Mouse (Mus musculus) cortical plate, adult 2 months (tissue): ENCODE results near the gene Pla2g7. TPM values are rescaled to one million over a fixed set of nuclear protein-coding genes. Genes with fewer than 3 reads are reported as not detected.

Experiments
- H3K27ac ChIP-seq: fragments of 200-500 bp; 2 replicates; pipeline ENCODE4 v1.5.1; 2012; ENCODE audit warnings: low read length, control low read depth, inconsistent platforms; ENCODE audit not compliant: insufficient read depth
- H3K4me1 ChIP-seq: fragments of 200-500 bp; 2 replicates; pipeline ENCODE4 v1.6.1; 2011; ENCODE audit warnings: low read length; ENCODE audit not compliant: control insufficient read depth, insufficient read depth
- H3K4me3 ChIP-seq: fragments of 200-500 bp; 2 replicates; pipeline ENCODE4 v1.5.1; 2011; ENCODE audit warnings: mild to moderate bottlenecking, low read length, control low read depth; ENCODE audit not compliant: insufficient read depth
- CTCF ChIP-seq: fragments of 200-500 bp; IDR thresholded peaks from 2 replicates; pipeline ENCODE4 v1.5.1; 2011; ENCODE audit warnings: mild to moderate bottlenecking, control low read depth, low read length; ENCODE audit not compliant: insufficient read depth; ENCODE audit errors: extremely low read depth
- POLR2A ChIP-seq: fragments of 200-500 bp; IDR thresholded peaks from 2 replicates; pipeline ENCODE4 v1.6.1; 2011; ENCODE audit warnings: mild to moderate bottlenecking, low read length, control low read depth; ENCODE audit not compliant: insufficient read depth; ENCODE audit errors: extremely low read depth
- polyA plus RNA-seq: library from polyadenylated mRNA; depleted of rRNA; stranded (reverse); fragments of >200 nt; gene quantifications from 2 replicates; pipeline ENCODE4 v1.2.3, GENCODE M21; 2012; rRNA removed

Gene Pla2g7
- polyA plus RNA-seq, 1 experiment, result 139 TPM

DNA sequence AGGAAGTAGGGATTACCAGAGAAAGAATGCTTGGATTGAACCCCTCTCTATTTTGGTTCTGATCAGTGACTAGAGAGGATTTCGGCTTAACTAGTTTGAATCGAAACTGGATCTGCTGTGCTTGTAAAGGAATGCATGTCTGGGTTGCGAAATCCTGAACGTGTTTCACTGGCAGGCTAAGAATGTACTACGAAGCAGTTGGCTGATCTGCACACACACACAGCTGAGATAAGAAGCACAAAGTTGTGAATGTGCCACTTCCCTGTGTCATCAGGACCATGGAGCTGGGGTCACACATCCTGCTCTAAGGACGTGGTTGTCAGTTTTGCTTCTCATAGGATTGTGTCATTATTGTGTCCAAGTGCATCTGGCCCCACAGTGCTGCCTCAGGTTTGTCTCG is 76.5 kb downstream of the Pla2g7 start:
- Histone ChIP-seq H3K4me1 (no peaks in the 10 kb centered on the region), H3K4me3 (no peak overlapping the region), H3K27ac (no peak overlapping the region)
- TF ChIP-seq POLR2A, result no peak
- no peak for TF ChIP-seq CTCF

DNA sequence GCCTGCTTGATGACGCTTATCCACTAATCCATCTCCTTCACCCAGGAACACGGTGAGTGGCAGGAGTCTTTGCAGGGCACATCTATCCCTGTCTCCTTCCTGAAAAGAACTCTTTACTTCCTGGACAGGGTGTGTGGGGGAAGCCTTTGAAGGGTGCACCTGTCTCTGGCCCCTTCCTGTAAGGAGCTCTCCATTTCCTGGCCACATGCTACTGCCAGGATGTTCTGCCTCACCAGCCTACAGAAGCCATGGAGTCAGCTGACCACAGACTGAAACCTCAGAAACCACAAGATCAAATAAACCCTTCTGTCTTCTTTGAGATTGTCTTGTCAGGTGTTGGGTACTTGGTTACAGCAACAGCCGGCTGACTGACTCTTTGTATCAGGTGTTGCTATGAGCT is 77.2 kb downstream of the Pla2g7 start:
- TF ChIP-seq POLR2A (no peak), CTCF (no peak)
- Histone ChIP-seq H3K27ac (no peak overlapping the region), H3K4me1 (no peaks in the 10 kb centered on the region), H3K4me3 (no peak overlapping the region)

DNA sequence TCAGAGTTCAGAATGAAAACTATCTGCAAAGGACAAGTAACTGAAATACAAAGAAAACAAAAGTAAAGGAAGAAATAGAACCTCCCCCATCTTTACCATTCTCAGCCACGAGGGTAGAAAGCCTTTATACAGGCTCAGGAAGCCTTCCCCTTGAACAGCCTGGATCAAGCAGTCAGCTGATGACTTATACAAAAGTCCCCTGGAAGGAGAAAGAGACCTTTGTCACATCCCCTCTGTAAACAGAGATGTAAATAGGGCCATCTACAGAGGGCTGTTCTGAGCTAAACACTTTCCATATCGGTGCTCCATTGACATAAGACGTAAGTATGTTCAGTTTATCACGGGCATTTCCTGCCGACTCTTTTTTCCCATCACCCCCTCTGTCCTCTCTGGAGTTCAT is 79.0 kb downstream of the Pla2g7 start:
- TF ChIP-seq CTCF (no peak), POLR2A (no peak)
- H3K4me1 ChIP-seq, result no peaks in the 10 kb centered on the region
- H3K27ac ChIP-seq, result 0 out of 2 replicates have a peak overlapping the region, but pooled peaks have one; percentile 34
- no peak overlapping the region for H3K4me3 ChIP-seq

DNA sequence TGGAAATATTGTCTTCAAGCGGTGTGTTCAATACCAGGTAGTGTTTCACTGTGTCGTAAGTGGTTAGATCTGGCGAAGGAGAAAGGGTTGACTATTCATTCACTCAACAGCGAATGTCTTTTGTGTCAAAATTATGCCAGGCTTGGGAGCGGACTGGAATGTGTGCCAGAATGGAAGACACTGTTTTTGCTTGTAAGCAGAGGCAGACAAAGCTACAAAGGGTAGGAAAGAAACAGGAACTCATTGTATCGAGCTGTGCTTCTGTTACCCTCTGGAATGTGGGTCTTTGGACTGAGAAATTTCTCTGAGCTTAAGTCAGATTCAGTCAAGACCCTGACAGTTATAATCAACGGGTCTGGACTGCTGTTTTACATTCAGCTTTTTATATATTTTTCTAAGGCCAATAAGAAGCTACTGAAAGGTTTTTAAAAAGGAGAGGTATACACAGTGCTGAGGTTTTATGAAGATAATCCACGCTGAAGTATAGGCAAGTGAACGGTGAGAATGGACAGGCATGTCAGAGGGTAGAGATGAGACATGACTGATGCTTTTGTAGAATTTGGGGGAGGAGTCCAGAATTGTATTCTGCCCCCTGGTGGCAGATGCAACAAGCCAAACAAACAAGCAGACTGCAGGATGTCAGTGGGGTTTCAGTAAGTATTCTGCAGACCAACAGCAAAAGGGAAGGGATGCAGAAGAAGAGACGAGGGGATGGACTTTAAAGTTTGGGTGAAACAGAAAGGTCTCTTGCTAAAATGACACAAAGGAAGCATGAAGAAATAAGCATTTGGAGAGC is 81.9 kb downstream of the Pla2g7 start:
- Histone ChIP-seq H3K27ac (no peak overlapping the region), H3K4me1 (no peaks in the 10 kb centered on the region), H3K4me3 (no peak overlapping the region)
- TF ChIP-seq POLR2A (no peak), CTCF (peak; percentile 44; the same call in 1 of the 2 replicates)

GRCm38 (mm10) chr17:43651314-43652046 is 83.6 kb downstream of the Pla2g7 start:
- TF ChIP-seq CTCF, result no peak
- no peak for TF ChIP-seq POLR2A
- Histone ChIP-seq H3K4me1 (no peaks in the 10 kb centered on the region), H3K27ac (no peak overlapping the region), H3K4me3 (no peak overlapping the region)

Other genes starting within 250 kb of the Pla2g7 start
- gene Adgrf5, start 207.6 kb upstream of the Pla2g7 start, polyA plus RNA-seq, result 23.9 and 25.4 TPM in 2 replicates
- 0.02 TPM in 1 of 2 replicates, not detected in the other for gene Mep1a, start 65.3 kb upstream of the Pla2g7 start, polyA plus RNA-seq
- 0.44 and 0.75 TPM in 2 replicates for gene Ankrd66, start 24.5 kb upstream of the Pla2g7 start, polyA plus RNA-seq
- 1.4 and 1.5 TPM in 2 replicates for gene Tdrd6, start 62.2 kb downstream of the Pla2g7 start, polyA plus RNA-seq
- gene Slc25a27, start 99.1 kb downstream of the Pla2g7 start, polyA plus RNA-seq, result 51.5 and 58.2 TPM in 2 replicates
- 2.6 and 2.8 TPM in 2 replicates for gene Cyp39a1, start 99.3 kb downstream of the Pla2g7 start, polyA plus RNA-seq
- gene Rcan2, start 233.3 kb downstream of the Pla2g7 start, polyA plus RNA-seq, result 167 and 194 TPM in 2 replicates